Mouse (Mus musculus): ENCODE measurements around the gene A530084C06Rik.

- TF ChIP-seq CTCF (IDR thresholded peaks at IDR 0.05; ENCODE audit: low read depth): no peak
- TF ChIP-seq EP300 (IDR thresholded peaks at IDR 0.05; ENCODE audit: low read depth): no peak
These were observed at the start of gene A530084C06Rik for GRCm38 (mm10) chr13:31558521-31559418.

Measured in liver, embryonic 14.5 days (tissue).